Mouse (Mus musculus): Measurements from ENCODE around the gene Rab3gap1. TPM values are rescaled to one million over a fixed set of nuclear protein-coding genes. Genes with fewer than 3 reads are reported as not detected.

The Rab3gap1 gene
- 93.1 TPM for total RNA-seq (2023)

DNA sequence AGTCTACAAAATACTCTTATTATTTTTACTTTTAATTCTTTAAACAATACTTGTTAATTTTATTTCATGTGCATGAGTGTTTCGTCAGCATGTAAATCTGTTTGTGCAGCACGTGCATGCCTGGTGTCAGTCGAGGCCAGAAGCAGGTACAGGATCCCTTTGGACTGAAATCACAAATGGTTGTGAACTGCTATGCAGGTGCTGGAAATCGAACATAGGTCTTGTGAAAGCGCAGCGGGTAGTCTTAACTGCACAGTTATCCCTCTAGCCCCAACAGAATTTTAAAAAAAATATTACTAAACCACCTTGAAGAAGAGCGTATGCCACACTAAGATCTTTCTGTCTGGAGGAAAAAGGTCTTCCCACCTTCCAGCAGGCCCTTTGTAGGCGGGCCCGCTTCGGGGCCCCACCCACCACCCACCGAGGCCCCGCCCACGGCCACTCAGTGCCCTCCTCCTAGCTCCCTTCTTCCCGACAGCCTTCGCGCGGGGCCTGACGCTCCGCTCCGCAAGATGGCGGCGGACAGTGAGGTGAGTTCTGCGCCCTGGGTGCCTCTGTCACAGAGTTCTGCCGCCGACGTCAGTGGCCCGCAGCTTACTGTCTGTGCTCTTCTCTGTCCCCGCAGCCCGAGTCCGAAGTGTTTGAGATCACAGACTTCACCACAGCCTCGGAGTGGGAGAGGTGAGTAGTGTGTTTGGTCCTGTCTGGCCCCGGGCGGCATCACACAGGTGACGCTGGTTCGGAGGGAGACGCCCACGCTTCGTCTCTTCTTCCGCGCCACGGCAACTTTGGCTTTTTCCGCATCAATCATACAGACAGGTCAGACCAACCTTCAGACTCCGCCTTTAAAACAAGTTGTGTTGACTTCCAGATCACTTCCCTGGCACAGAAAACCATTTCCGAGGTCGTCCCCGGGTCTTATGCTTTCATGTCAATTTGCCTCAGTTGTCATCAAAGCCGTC is at the start of gene Rab3gap1:
TSS of gene Rab3gap1 (plus strand) at position 474 of the 962 bp plus-strand sequence.

DNA sequence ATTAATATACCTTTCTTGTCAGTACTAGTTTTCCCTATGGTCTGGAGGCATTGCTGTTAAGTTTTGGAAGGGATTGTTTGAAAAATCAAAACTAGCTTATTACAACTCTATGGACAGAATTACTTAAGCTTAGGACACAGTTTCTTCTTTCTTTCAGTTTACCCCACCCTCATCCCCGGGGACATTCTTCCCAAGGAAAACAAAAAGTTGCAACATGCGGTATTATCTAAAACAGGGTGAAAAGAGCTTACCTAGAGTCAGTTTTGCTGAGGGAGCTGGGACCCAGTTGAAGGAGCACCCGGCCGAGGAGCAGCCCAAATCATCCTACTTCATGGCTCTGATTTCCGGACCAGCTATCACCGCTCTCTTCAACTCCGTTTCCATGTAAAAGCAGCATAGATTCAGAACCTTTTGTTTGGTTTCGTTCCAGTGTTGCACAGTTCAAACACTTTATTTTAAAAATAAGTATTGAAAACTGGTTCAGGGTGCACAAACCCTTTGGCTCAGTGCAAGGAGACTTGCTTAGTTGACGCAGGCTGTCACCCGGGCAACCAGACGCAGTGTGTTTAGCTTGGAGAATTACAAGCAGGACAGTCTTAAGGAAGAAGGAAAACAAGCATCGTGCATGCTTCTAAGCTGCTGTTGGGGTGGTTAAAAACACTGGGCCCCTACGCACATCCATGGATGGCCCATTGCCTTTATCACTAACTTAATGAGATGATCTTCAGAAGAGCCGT is 13.9 kb upstream of the Rab3gap1 start, which contains the start of gene Map3k19:
TSS of gene Map3k19 (minus strand) at position 546 of the 737 bp plus-strand sequence.

Other genes with a start within 250 kb of the Rab3gap1 start
- 2.4 TPM for gene Tmem163, start 189.2 kb upstream of the Rab3gap1 start, total RNA-seq (2023)
- gene Acmsd, start 139.4 kb upstream of the Rab3gap1 start, total RNA-seq (2023), result not detected
- 82.4 TPM for gene Ccnt2, start 94.6 kb upstream of the Rab3gap1 start, total RNA-seq (2023)
- 1.00 TPM for gene Map3k19, start 13.7 kb upstream of the Rab3gap1 start, total RNA-seq (2023)
- gene Zranb3, start 234.3 kb downstream of the Rab3gap1 start, total RNA-seq (2023), result 4.1 TPM
- 123 TPM for gene R3hdm1, start 234.5 kb downstream of the Rab3gap1 start, total RNA-seq (2023)

Measured in CD4-positive naive resting alpha-beta T cell, adult 76 days (primary cell).